Mouse (Mus musculus) spleen, adult 2 months (tissue): ENCODE data around the gene Rap2a.

Source experiments
- CTCF ChIP-seq: fragments of 200-500 bp; IDR thresholded peaks from 2 replicates; pipeline ENCODE4 v1.5.1; 2011; ENCODE audit warnings: mild to moderate bottlenecking, inconsistent platforms; ENCODE audit not compliant: insufficient read depth, insufficient read length, insufficient replicate concordance; ENCODE audit errors: extremely low read depth
- POLR2A ChIP-seq: fragments of 200-500 bp; IDR thresholded peaks from 2 replicates; pipeline ENCODE4 v1.6.1; 2011; ENCODE audit warnings: low read depth, low read length, inconsistent platforms

DNA sequence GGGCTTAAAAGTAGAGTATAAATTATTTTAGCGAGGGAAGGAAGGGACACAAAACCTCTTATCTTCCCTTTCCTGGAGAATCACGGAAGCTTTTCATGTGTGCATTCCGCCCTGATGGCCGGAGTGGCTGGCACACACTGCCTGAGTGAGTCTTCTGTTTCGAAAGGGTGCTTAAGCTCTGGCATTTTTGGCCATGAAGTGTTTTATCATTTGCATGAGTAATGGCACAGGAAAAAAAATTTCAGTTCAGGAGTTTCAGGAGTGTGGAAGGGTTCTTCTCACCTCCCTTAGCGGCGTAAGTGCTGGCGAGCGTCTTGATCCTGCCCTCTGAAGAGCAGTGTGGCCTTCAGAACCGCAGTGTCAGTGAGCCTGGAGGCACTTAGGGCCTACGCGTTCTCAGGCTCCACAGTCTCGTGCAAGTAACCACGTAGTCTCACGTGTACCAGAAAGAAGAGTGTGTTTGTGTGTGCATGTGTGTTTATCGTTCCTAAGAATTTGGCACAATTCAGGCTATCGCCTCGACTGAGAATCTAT, 26.8 kb downstream of the Rap2a start:
- TF ChIP-seq POLR2A (no peak), CTCF (no peak)
